In the genomic region with DNA sequence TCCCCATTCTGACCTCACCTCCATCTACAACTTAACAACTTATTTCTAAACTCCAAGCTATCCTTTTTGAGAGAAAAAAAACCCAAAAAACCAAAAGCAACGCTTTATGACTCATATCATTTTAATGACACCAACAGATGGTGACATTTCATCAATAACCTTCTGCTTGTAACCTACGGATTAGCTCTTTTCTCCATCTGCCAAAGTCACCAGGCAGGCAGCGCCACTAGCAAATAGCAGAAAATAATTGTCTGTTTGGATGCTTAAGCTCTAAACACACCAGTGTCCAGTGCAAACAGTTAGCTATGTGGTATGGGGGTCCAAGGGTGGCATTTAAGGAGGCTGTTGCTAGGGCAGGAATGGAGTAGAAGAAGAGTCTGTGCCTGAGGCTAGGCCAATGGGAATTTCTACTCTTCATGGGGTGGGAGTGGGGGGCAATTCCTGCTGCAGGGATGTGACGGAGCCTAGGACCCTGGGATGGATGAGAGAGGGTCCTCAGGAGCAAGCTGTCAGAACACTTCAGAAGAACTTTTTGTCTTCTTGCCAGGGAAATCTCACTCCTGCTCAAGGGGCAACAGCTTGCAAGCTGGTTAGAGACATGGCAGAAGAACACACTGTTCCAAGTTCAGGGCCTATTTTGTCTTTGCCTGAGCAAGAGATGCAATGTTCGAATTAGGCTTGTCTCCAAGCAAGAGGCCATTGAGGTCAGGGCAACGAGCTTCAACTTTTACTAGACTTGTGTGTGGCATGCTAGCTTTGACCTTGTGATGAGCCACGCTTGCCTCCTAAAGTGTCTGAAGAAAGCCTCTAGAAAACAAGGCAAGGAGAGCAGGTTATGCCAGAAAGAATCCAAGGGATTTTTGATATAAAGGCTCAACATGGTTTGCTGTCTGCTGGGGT, we compare ENCODE assay signal across 34 mouse cellular contexts.
DNase-seq lines count a peak whose midpoint lies in the region; ATAC-seq and TF ChIP-seq lines count a peak whose summit lies in the region.
"Had no signal": no experiment of that assay in that cellular context is flagged by ENCODE, and none has a peak within 500 bp of the region (broad histone marks: within the 10 kb centered on the region; RNA-seq: fewer than 3 reads in every experiment).

No protein-coding gene starts in this region.

- TF ChIP-seq POLR2A in lung, adult 2 months (IDR thresholded peaks at IDR 0.05; ENCODE audit: borderline replicate concordance, extremely low read depth, low read depth, low read length): no peak

- WGBS in hindbrain, embryonic 15.5 days: 74% methylated on average over 7 of the region's 7 CpGs
- 87% methylated on average over 7 of the region's 7 CpGs for WGBS in hindbrain, embryonic 12.5 days
- WGBS in lung, adult 2 months: 74% methylated on average over 7 of the region's 7 CpGs

- H3K27me3 ChIP-seq in hindbrain, embryonic 15.5 days: no peaks in the 10 kb centered on the region
- no peaks in the 10 kb centered on the region for H3K27me3 ChIP-seq in hindbrain, embryonic 12.5 days
- H3K27me3 ChIP-seq: embryonic facial prominence, embryonic 15.5 days; forebrain, embryonic 13.5 days; limb, embryonic 15.5 days; liver, embryonic 13.5 days; midbrain, embryonic 13.5 days; neural tube, embryonic 15.5 days had no signal

- no peak overlapping the region for H3K4me2 ChIP-seq in hindbrain, embryonic 15.5 days
- H3K4me2 ChIP-seq in hindbrain, embryonic 12.5 days (replicated peaks): no peak overlapping the region
- H3K4me2 ChIP-seq: embryonic facial prominence, embryonic 15.5 days; forebrain, embryonic 13.5 days; heart, embryonic 11.5 days; limb, embryonic 15.5 days; liver, embryonic 13.5 days; midbrain, embryonic 13.5 days; neural tube, embryonic 15.5 days had no signal

- TF ChIP-seq CTCF in lung, adult 2 months (IDR thresholded peaks at IDR 0.05; ENCODE audit: insufficient read depth, low read length): no peak

- no peaks in the 10 kb centered on the region for H3K36me3 ChIP-seq in hindbrain, embryonic 15.5 days
- H3K36me3 ChIP-seq in hindbrain, embryonic 12.5 days: no peaks in the 10 kb centered on the region
- H3K36me3 ChIP-seq: embryonic facial prominence, embryonic 10.5 days; embryonic facial prominence, embryonic 15.5 days; limb, embryonic 10.5 days; limb, embryonic 15.5 days; liver, embryonic 13.5 days; midbrain, embryonic 13.5 days; neural tube, embryonic 15.5 days had no signal

- H3K9me3 ChIP-seq in hindbrain, embryonic 15.5 days: no peaks in the 10 kb centered on the region
- no peaks in the 10 kb centered on the region for H3K9me3 ChIP-seq in hindbrain, embryonic 12.5 days (replicated peaks)
- H3K9me3 ChIP-seq: embryonic facial prominence, embryonic 10.5 days; embryonic facial prominence, embryonic 15.5 days; forebrain, embryonic 13.5 days; limb, embryonic 10.5 days; limb, embryonic 15.5 days; liver, embryonic 13.5 days; midbrain, embryonic 13.5 days; neural tube, embryonic 15.5 days had no signal

- H3K4me3 ChIP-seq in hindbrain, embryonic 15.5 days: no peak overlapping the region
- H3K4me3 ChIP-seq in hindbrain, embryonic 12.5 days: no peak overlapping the region
- H3K4me3 ChIP-seq in lung, adult 2 months (replicated peaks; ENCODE audit: extremely low read depth, low read depth, low read length): no peak overlapping the region
- H3K4me3 ChIP-seq: embryonic facial prominence, embryonic 10.5 days; embryonic facial prominence, embryonic 15.5 days; forebrain, embryonic 13.5 days; gastrocnemius, adult 2 months; limb, embryonic 10.5 days; limb, embryonic 15.5 days; liver, embryonic 13.5 days; midbrain, embryonic 13.5 days; neural tube, embryonic 15.5 days had no signal

- no peak overlapping the region for H3K27ac ChIP-seq in hindbrain, embryonic 15.5 days (replicated peaks)
- H3K27ac ChIP-seq in hindbrain, embryonic 12.5 days: no peak overlapping the region
- H3K27ac ChIP-seq: embryonic facial prominence, embryonic 10.5 days; embryonic facial prominence, embryonic 15.5 days; forebrain, embryonic 13.5 days; gastrocnemius, adult 2 months; kidney, postnatal 0 days; limb, embryonic 10.5 days; limb, embryonic 15.5 days; liver, embryonic 13.5 days; macrophage; midbrain, embryonic 13.5 days; neural tube, embryonic 15.5 days had no signal

- no peak overlapping the region for H3K9ac ChIP-seq in hindbrain, embryonic 15.5 days
- no peak overlapping the region for H3K9ac ChIP-seq in hindbrain, embryonic 12.5 days
- H3K9ac ChIP-seq: embryonic facial prominence, embryonic 15.5 days; forebrain, embryonic 13.5 days; limb, embryonic 15.5 days; liver, embryonic 13.5 days; midbrain, embryonic 13.5 days; neural tube, embryonic 15.5 days had no signal

- DNase-seq in cerebellum, adult 9-10 months: peak; percentile 28
- peak; percentile 33 for DNase-seq in retina, embryonic 14.5 days (ENCODE audit: low spot score)
- DNase-seq in retina, postnatal 1 day: no peak
- no peak for DNase-seq in lung, adult 2 months
- DNase-seq: B cell, adult 2 months; cerebellum, adult 9-11 months; gastrocnemius, adult 2 months; gastrocnemius, postnatal 36 days; heart, adult 18-20 months; heart, postnatal 36 days; kidney, adult 8-10 months; kidney, postnatal 4 days; liver, embryonic 13.5 days; lung, adult 18-20 months; lung, postnatal 10 days; right cerebral cortex, adult 18-20 months; spleen, adult 18-20 months; thymus, adult 2 months; thymus, postnatal 4 days had no signal

- ATAC-seq in cerebellum, adult (ENCODE audit: insufficient number of reproducible peaks, low FRiP score, low TSS enrichment): no peak
- ATAC-seq in hindbrain, embryonic 15.5 days (ENCODE audit: low FRiP score, low read depth): 0 out of 2 replicates have a peak, but pooled peaks have one; percentile 15
- no peak for ATAC-seq in hindbrain, embryonic 12.5 days (ENCODE audit: low FRiP score)
- ATAC-seq: activated CD4-positive, CD25-positive, alpha-beta regulatory T cell, adult 4 months; forebrain, embryonic 13.5 days; intestine, embryonic 16.5 days; midbrain, embryonic 13.5 days had no signal

- H3K4me1 ChIP-seq in hindbrain, embryonic 15.5 days (replicated peaks): no peaks in the 10 kb centered on the region
- H3K4me1 ChIP-seq in hindbrain, embryonic 12.5 days: no peaks in the 10 kb centered on the region
- no peaks in the 10 kb centered on the region for H3K4me1 ChIP-seq in lung, adult 2 months (ENCODE audit: control insufficient read depth, insufficient read depth, low read length)
- H3K4me1 ChIP-seq: embryonic facial prominence, embryonic 15.5 days; forebrain, embryonic 13.5 days; limb, embryonic 10.5 days; limb, embryonic 15.5 days; liver, embryonic 13.5 days; midbrain, embryonic 13.5 days; neural tube, embryonic 15.5 days had no signal

Comparison
In these comparisons a context has a peak if more than half of its experiments do, and no peak if none do; other contexts are left out.
1. DNase-seq: peak in cerebellum, adult 9-10 months (single experiment) and retina, embryonic 14.5 days (single experiment); none in retina, postnatal 1 day (single experiment) and lung, adult 2 months (single experiment).